Mouse (Mus musculus) kidney, adult 11 months (tissue): ENCODE data around the gene Nhsl2.
"Not testable (repeated sequence)": the region's sequence is repeated elsewhere in the genome, so short reads cannot be mapped to it uniquely, and the experiment has no call there.

ENCODE experiments used
- DNase-seq: peaks from one replicate; pipeline ENCODE4 v3.0.0; 2022

Gene Nhsl2

GRCm38 (mm10) chrX:102094381-102094904 is 245.3 kb downstream of the Nhsl2 start:
- no peak for DNase-seq

GRCm38 (mm10) chrX:102101886-102102285 is 252.7 kb downstream of the Nhsl2 start:
- DNase-seq = no peak

DNA sequence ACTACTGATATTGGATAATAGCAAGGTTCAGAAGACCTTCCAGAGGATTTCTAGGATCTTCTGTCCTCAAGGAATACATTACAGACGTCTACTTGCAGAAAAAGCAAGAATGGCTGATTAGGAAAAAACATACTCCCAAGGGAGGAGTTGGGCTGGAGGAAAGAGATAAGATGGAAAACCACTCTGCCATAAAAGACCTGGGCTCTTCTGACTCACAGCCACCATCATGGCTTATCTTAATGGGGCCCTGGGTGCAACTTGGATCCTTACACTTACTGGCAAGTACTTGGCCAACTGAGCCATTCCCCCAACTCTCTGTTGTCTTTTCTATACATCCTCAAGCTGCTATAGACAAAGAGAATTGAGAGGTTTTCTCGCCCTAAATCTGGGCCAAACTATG is 254.6 kb downstream of the Nhsl2 start:
- not testable (repeated sequence) for DNase-seq

DNA sequence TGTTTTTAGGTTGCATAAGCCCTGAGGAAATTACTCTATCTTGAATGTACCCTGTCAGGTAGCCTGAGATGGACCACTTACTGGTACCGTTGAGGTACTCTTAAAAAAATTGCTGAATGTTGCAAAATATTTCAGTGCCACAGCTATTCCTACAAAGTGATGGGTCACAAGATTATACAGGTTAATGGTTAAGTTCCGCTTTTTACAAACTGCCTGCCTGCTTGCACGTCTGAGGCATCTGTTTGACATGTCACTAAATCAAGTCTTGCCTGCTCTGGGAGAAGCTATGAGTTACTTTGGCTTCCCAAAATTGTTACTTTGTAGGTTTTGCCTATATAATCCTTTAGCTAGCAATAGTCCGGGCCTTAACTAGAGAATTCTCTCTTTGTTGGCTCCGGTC is 260.2 kb downstream of the Nhsl2 start:
- DNase-seq = not testable (repeated sequence)

DNA sequence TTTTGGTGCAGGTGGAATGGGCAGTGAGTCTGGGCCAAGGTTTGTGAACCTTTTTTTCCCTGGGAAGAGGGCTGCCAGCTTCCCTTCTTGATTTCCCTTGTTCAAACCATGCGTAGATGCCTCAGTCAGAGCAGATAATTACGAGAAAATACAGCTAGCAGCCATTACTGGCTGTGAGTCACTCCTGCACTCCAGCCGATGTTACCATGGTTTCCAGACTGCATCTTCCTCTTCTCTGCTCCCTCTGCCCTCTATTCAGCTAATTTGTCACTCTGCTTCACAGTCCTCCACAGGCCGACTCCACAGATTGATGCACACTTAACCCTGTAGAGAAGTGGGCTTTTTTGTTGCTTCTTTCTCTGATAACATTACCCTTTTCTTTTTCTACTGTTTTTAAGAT is 266.5 kb downstream of the Nhsl2 start:
- no peak for DNase-seq

DNA sequence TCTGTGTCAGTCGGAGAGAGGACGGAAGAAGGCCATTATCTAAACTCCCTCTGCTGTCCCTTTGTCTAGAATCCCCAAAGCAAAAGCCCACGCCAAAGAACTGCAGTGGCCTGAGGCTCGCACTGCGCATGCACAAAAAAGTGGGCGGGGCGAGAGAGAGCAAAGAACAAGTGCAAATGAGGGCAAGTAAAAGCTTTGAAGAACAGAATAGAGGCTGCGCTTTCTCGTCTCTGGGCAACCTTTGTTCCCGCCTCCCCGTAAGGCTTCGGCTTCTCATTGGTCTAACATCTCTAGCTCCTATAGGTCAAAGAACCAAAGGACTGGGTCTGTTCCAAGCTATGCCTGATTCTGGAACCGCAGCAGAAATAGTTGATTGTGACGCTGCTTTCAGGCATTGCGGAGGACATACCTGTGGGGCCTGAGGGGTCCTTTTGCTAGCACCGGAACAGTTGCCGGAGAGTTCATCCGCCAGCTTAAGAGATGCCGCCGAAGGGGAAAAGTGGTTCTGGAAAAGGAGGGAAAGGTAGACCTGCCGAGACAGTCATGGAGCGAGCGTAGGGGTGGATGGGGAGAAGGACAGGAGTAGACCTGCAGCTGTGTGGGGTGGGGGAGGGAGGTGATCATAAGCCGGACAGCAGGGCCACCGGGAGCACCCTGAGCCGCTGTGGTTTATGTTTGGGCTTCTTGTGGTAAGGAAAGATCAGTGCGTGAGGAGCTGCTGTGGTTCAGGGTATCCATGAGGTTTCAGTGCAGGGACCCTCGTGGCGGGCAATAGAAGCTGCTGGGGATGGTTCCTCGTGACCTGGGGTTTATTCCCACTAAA is 270.1 kb downstream of the Nhsl2 start, which contains the start of gene Pin4:
Gene Pin4, plus strand, starts transcription at position 406 of the 823 bp plus-strand sequence.
- DNase-seq = peak; percentile 98

GRCm38 (mm10) chrX:102121321-102121720 is 272.1 kb downstream of the Nhsl2 start:
- no peak for DNase-seq

GRCm38 (mm10) chrX:102141157-102141556 is 292.0 kb downstream of the Nhsl2 start:
- no peak for DNase-seq
